Mouse (Mus musculus): ENCODE data around the gene Tmem210. TPM values are rescaled to one million over a fixed set of nuclear protein-coding genes. Genes with fewer than 3 reads are reported as not detected.

Tmem210 gene
- polyA plus RNA-seq, 1 experiment: not detected

GRCm38 (mm10) chr2:25262795-25263622 is 24.9 kb upstream of the Tmem210 start:
- TF ChIP-seq GATA1 (IDR thresholded peaks at IDR 0.05; ENCODE audit: low read length): no peak

GRCm38 (mm10) chr2:25263623-25264285 is 24.2 kb upstream of the Tmem210 start:
- TF ChIP-seq GATA1 (IDR thresholded peaks at IDR 0.05; ENCODE audit: low read length): no peak

GRCm38 (mm10) chr2:25264286-25264660 is 23.7 kb upstream of the Tmem210 start:
- TF ChIP-seq GATA1 (IDR thresholded peaks at IDR 0.05; ENCODE audit: low read length): no peak

- no peak for TF ChIP-seq GATA1 (IDR thresholded peaks at IDR 0.05; ENCODE audit: low read length)
Observed at GRCm38 (mm10) chr2:25264851-25265250, 23.1 kb upstream of the Tmem210 start.

- TF ChIP-seq GATA1 (IDR thresholded peaks at IDR 0.05; ENCODE audit: low read length): no peak
Observed at GRCm38 (mm10) chr2:25265897-25266656, 21.9 kb upstream of the Tmem210 start.

- TF ChIP-seq GATA1 (IDR thresholded peaks at IDR 0.05; ENCODE audit: low read length): no peak
Observed at GRCm38 (mm10) chr2:25266720-25267119, 21.2 kb upstream of the Tmem210 start.

GRCm38 (mm10) chr2:25267241-25267640 is 20.7 kb upstream of the Tmem210 start:
- TF ChIP-seq GATA1 (IDR thresholded peaks at IDR 0.05; ENCODE audit: low read length): no peak

GRCm38 (mm10) chr2:25267746-25268309 is 20.1 kb upstream of the Tmem210 start:
- TF ChIP-seq GATA1 (IDR thresholded peaks at IDR 0.05; ENCODE audit: low read length): no peak

- no peak for TF ChIP-seq GATA1 (IDR thresholded peaks at IDR 0.05; ENCODE audit: low read length)
Observed at GRCm38 (mm10) chr2:25271827-25272511, 16.0 kb upstream of the Tmem210 start, which contains the start of the genes Ssna1 and Anapc2. Gene Ssna1, minus strand, starts transcription at chr2:25272438. Gene Anapc2, plus strand, starts transcription at chr2:25272478.

- no peak for TF ChIP-seq GATA1 (IDR thresholded peaks at IDR 0.05; ENCODE audit: low read length)
Observed at GRCm38 (mm10) chr2:25272515-25272914, 15.4 kb upstream of the Tmem210 start.

- TF ChIP-seq GATA1 (IDR thresholded peaks at IDR 0.05; ENCODE audit: low read length): no peak
Observed at GRCm38 (mm10) chr2:25273010-25273409, 14.9 kb upstream of the Tmem210 start.

GRCm38 (mm10) chr2:25278928-25279882 is 8.7 kb upstream of the Tmem210 start:
- no peak for TF ChIP-seq GATA1 (IDR thresholded peaks at IDR 0.05; ENCODE audit: low read length)

- TF ChIP-seq GATA1 (IDR thresholded peaks at IDR 0.05; ENCODE audit: low read length): no peak
Observed at GRCm38 (mm10) chr2:25285551-25285950, 2.4 kb upstream of the Tmem210 start.

- no peak for TF ChIP-seq GATA1 (IDR thresholded peaks at IDR 0.05; ENCODE audit: low read length)
Observed at GRCm38 (mm10) chr2:25286314-25286713, 1.6 kb upstream of the Tmem210 start.

Measured in G1E-ER4 (cell line).